Mouse (Mus musculus) liver, embryonic 11.5 days (tissue): ENCODE measurements around the gene Wipi1. TPM values are rescaled to one million over a fixed set of nuclear protein-coding genes. Genes with fewer than 3 reads are reported as not detected.

Source experiments
- ATAC-seq: fragments of 200-750 bp; cut with Nextera tagmentation; replicated peaks from 2 replicates; pipeline ENCODE4 v1.8.0; 2017; ENCODE audit warnings: moderate number of reproducible peaks, mild to moderate bottlenecking, moderate TSS enrichment, moderate library complexity; ENCODE audit not compliant: low FRiP score
- DNase-seq: peaks from one replicate; pipeline ENCODE4 v3.0.0-alpha.2; 2017; ENCODE audit warnings: low spot score
- H3K27ac ChIP-seq: fragments of 300-500 bp; sonication (generic); 2 replicates; pipeline ENCODE4 v1.5.1; 2014; ENCODE audit warnings: mild to moderate bottlenecking, low read depth, low read length, control low read depth
- H3K27me3 ChIP-seq: fragments of 300-500 bp; sonication (generic); replicated peaks from 2 replicates; pipeline ENCODE4 v1.6.1; 2014; ENCODE audit warnings: low read length, mixed read lengths; ENCODE audit not compliant: control insufficient read depth, insufficient read depth
- H3K36me3 ChIP-seq: fragments of 300-500 bp; sonication (generic); 2 replicates; pipeline ENCODE4 v1.6.1; 2014; ENCODE audit warnings: mild to moderate bottlenecking, low read length, moderate library complexity, mixed read lengths; ENCODE audit not compliant: control insufficient read depth, insufficient read depth
- H3K4me1 ChIP-seq: fragments of 300-500 bp; sonication (generic); replicated peaks from 2 replicates; pipeline ENCODE4 v1.6.1; 2014; ENCODE audit warnings: low read length, mixed read lengths; ENCODE audit not compliant: control insufficient read depth, insufficient read depth
- H3K4me2 ChIP-seq: fragments of 300-500 bp; sonication (generic); 2 replicates; pipeline ENCODE4 v1.6.1; 2014; ENCODE audit warnings: mild to moderate bottlenecking, control low read depth, moderate library complexity
- H3K4me3 ChIP-seq: fragments of 300-500 bp; sonication (generic); 2 replicates; pipeline ENCODE4 v1.5.1; 2014; ENCODE audit warnings: low read depth, low read length, control low read depth
- H3K9ac ChIP-seq: fragments of 300-500 bp; sonication (generic); 2 replicates; pipeline ENCODE4 v1.6.1; 2014; ENCODE audit warnings: low read depth, low read length, control low read depth
- H3K9me3 ChIP-seq: fragments of 300-500 bp; sonication (generic); 2 replicates; pipeline ENCODE4 v1.6.1; 2016; ENCODE audit warnings: low read length, inconsistent platforms, mixed read lengths; ENCODE audit not compliant: control insufficient read depth
- WGBS: fragments of 180-500 bp; shearing (Covaris S2); extraction: QIAGEN DNeasy Blood & Tissue Kit; methylation state at CpG from one replicate; pipeline ENCODE4 v1.1.7; 2014; 5-methylcytosine and 5-hydroxymethylcytosine counted together
- polyA plus RNA-seq: library from polyadenylated mRNA; unstranded; fragments of >200 nt; fragmentation: Nextera tagmentation; extraction: Ambion mirVana; gene quantifications from 2 replicates; pipeline ENCODE4 v1.2.1, GENCODE M21; 2014

Gene Wipi1
- polyA plus RNA-seq, 1 experiment from 2014 or later: 21.8 TPM

- no peak overlapping the region for H3K27ac ChIP-seq
- H3K27me3 ChIP-seq: no peaks in the 10 kb centered on the region
- no peak overlapping the region for H3K4me3 ChIP-seq
- H3K4me1 ChIP-seq: peaks cover 20% of the 10 kb centered on the region
- H3K36me3 ChIP-seq: peaks cover 5% of the 10 kb centered on the region; the same call in 1 of the 2 replicates
- no peak overlapping the region for H3K9ac ChIP-seq
- WGBS: 86% methylated on average over 9 of the region's 9 CpGs
- no peak overlapping the region for H3K4me2 ChIP-seq
- no peak for DNase-seq
- H3K9me3 ChIP-seq: no peaks in the 10 kb centered on the region
- ATAC-seq: no peak
Observed at GRCm38 (mm10) chr11:109579999-109580398, 31.8 kb downstream of the Wipi1 start.

DNA sequence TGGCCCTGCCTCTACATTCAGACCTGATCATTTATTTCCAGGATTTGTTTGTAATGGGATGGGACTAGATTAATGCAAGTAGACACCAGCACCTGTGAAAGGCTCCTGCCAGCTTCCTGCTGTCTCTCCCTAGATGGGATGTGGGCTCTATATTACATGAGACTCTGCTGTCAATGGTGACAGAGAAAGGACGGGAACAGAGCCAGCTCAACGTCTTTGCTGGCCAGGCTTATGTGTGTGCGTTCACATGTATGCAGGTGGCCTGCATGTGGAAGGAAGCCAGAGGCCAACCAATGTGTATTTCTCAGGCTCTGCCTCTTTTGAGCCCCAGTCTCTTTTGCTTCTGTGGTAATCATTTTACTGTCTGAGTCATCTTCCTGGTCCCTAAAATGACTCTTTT lies 33.2 kb downstream of the Wipi1 start:
- Histone ChIP-seq H3K4me2 (no peak overlapping the region), H3K27me3 (no peaks in the 10 kb centered on the region), H3K9ac (no peak overlapping the region), H3K36me3 (peaks cover 5% of the 10 kb centered on the region; the same call in 1 of the 2 replicates), H3K27ac (no peak overlapping the region), H3K4me1 (peaks cover 6% of the 10 kb centered on the region; the same call in 1 of the 2 replicates), H3K9me3 (no peaks in the 10 kb centered on the region), H3K4me3 (no peak overlapping the region)
- 78% methylated on average over 3 of the region's 3 CpGs for WGBS
- ATAC-seq (no peak), DNase-seq (no peak)

GRCm38 (mm10) chr11:109575832-109576231 lies 35.9 kb downstream of the Wipi1 start:
- peaks cover 5% of the 10 kb centered on the region; the same call in 1 of the 2 replicates for H3K36me3 ChIP-seq

DNA sequence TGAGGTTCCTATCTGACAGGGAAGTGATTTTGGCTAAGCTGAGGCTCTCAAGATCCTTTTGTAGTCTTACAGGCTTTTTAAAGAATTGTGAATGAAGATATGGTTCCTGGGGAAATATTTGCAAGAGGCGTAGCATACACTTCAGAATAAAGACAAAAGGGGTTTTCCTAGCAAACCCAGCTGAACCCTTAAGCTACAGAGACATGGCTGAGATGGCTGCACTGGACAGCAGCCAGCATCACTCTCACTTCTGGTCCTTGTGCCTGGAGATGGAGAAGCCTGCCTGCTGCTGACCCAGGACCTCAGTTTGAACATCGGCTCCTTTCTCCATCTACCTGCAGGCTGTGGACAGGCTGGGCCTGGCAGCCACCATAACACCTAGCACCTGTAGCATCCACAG lies 37.2 kb downstream of the Wipi1 start:
- H3K4me3 ChIP-seq: no peak overlapping the region
- no peak overlapping the region for H3K9ac ChIP-seq
- 94% methylated on average over 2 of the region's 2 CpGs for WGBS
- H3K4me1 ChIP-seq: no peaks in the 10 kb centered on the region
- H3K4me2 ChIP-seq: no peak overlapping the region
- H3K27ac ChIP-seq: no peak overlapping the region
- no peaks in the 10 kb centered on the region for H3K9me3 ChIP-seq
- no peaks in the 10 kb centered on the region for H3K27me3 ChIP-seq
- H3K36me3 ChIP-seq: peaks cover 2% of the 10 kb centered on the region; the same call in 1 of the 2 replicates
- DNase-seq (no peak), ATAC-seq (no peak)

More at GRCm38 (mm10) chr11:109575832-109576231, 35.9 kb downstream of the Wipi1 start:
- no peak for DNase-seq
- Histone ChIP-seq H3K27me3 (no peaks in the 10 kb centered on the region), H3K9me3 (no peaks in the 10 kb centered on the region), H3K4me2 (no peak overlapping the region), H3K4me1 (no peaks in the 10 kb centered on the region), H3K27ac (no peak overlapping the region), H3K9ac (no peak overlapping the region), H3K4me3 (no peak overlapping the region)
- 87% methylated on average over 6 of the region's 6 CpGs for WGBS
- ATAC-seq: no peak

- WGBS: 81% methylated on average over 11 of the region's 11 CpGs
- Histone ChIP-seq H3K4me3 (no peak overlapping the region), H3K36me3 (no peaks in the 10 kb centered on the region), H3K27me3 (no peaks in the 10 kb centered on the region), H3K27ac (no peak overlapping the region), H3K4me2 (no peak overlapping the region), H3K9me3 (no peaks in the 10 kb centered on the region), H3K9ac (no peak overlapping the region), H3K4me1 (no peaks in the 10 kb centered on the region)
- DNase-seq (no peak), ATAC-seq (no peak)
Observed at GRCm38 (mm10) chr11:109572051-109572450, 39.7 kb downstream of the Wipi1 start.

- no peak overlapping the region for H3K4me2 ChIP-seq
- no peak overlapping the region for H3K27ac ChIP-seq
- no peak for ATAC-seq
- H3K9ac ChIP-seq: no peak overlapping the region
- no peaks in the 10 kb centered on the region for H3K4me1 ChIP-seq
- H3K36me3 ChIP-seq: no peaks in the 10 kb centered on the region
- DNase-seq: no peak
- no peaks in the 10 kb centered on the region for H3K27me3 ChIP-seq
- 69% methylated on average over 7 of the region's 7 CpGs for WGBS
- no peaks in the 10 kb centered on the region for H3K9me3 ChIP-seq
- H3K4me3 ChIP-seq: no peak overlapping the region
Observed at GRCm38 (mm10) chr11:109569809-109570208, 42.0 kb downstream of the Wipi1 start.

DNA sequence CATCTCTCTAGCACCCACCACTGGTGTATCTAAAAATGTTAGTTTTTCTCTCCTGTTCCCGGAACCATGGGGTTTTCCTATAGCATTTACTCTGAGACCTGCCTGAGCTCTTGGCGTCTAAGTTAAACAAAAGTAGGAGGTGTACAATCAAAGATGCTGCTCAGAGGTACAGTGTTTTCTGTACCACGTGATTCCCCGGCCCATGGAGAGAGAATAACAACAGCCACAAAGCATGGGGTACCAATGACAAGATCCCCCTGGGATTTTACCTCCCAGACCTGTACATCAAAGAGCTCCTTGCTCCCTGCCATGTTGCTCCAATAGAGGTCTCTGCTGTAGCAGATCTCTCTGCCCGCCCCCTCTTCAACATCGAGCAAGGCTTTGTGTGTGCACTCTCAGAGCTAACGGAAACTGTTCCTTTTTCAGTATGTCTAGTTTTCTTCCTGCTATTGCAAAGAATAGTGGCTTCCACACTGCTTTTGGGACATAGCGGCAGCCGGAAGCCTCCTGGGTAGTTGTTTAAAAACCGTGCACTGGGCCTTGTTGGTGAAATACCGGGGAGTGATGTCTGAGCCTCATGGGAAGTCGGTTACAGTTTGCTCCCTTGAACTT lies 42.7 kb downstream of the Wipi1 start:
- ATAC-seq: no peak
- H3K27ac ChIP-seq: no peak overlapping the region

GRCm38 (mm10) chr11:109564466-109565214 lies 47.1 kb downstream of the Wipi1 start:
- DNase-seq (no peak), ATAC-seq (no peak)
- no peaks in the 10 kb centered on the region for H3K27me3 ChIP-seq
- 85% methylated on average over 15 of the region's 15 CpGs for WGBS
- H3K9ac ChIP-seq: no peak overlapping the region
- H3K27ac ChIP-seq: no peak overlapping the region
- H3K4me2 ChIP-seq: no peak overlapping the region
- no peak overlapping the region for H3K4me3 ChIP-seq
- H3K36me3 ChIP-seq: no peaks in the 10 kb centered on the region
- no peaks in the 10 kb centered on the region for H3K9me3 ChIP-seq
- H3K4me1 ChIP-seq: peaks cover 10% of the 10 kb centered on the region

More for the DNA sequence above, 42.7 kb downstream of the Wipi1 start:
- 78% methylated on average over 12 of the region's 12 CpGs for WGBS
- DNase-seq: no peak
- no peaks in the 10 kb centered on the region; the same call in 1 of the 2 replicates for H3K4me1 ChIP-seq
- no peaks in the 10 kb centered on the region for H3K36me3 ChIP-seq
- H3K9me3 ChIP-seq: no peaks in the 10 kb centered on the region
- H3K4me3 ChIP-seq: no peak overlapping the region
- no peak overlapping the region for H3K4me2 ChIP-seq
- no peaks in the 10 kb centered on the region for H3K27me3 ChIP-seq
- no peak overlapping the region for H3K9ac ChIP-seq

DNA sequence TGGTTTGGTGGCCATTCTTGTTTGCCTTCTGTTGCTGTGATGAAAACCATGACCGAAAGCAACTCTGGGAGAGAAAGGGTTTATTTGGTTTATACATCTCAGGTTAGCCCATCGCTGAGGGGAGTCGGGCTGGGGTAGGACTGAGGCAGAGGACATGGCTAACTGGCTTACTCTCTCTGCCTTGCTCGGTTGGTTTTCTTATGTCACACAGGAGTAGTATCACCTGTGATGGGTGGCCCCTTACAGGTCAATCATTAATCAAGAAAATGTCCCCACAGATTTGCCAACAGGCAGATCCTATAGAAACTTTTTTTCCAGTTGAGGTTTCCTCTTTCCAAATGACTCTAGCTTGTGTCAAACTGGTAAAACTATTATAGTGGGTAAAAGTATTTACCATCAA lies 48.1 kb downstream of the Wipi1 start:
- WGBS: 81% methylated on average over 4 of the region's 4 CpGs
- H3K9me3 ChIP-seq: no peaks in the 10 kb centered on the region
- H3K4me3 ChIP-seq: no peak overlapping the region
- DNase-seq (no peak), ATAC-seq (no peak)
- no peaks in the 10 kb centered on the region for H3K36me3 ChIP-seq
- no peak overlapping the region for H3K27ac ChIP-seq
- peaks cover 15% of the 10 kb centered on the region for H3K4me1 ChIP-seq
- no peak overlapping the region for H3K9ac ChIP-seq
- no peaks in the 10 kb centered on the region for H3K27me3 ChIP-seq
- H3K4me2 ChIP-seq: no peak overlapping the region
